Mouse (Mus musculus) central nervous system, embryonic 18 days (tissue): ENCODE data around the gene Zfp759. TPM values are rescaled to one million over a fixed set of nuclear protein-coding genes. Genes with fewer than 3 reads are reported as not detected.

Source experiments
- polyA plus RNA-seq: library from polyadenylated mRNA; depleted of rRNA; stranded (reverse); fragments of >200 nt; gene quantifications from 2 replicates; pipeline ENCODE4 v1.2.3, GENCODE M21; 2012; rRNA removed

The Zfp759 gene
- 3.8 and 4.1 TPM in 2 replicates for polyA plus RNA-seq

GRCm38 (mm10) chr13:67121360-67121759 lies at the start of gene Zfp759:
Zfp759 (plus strand) TSS chr13:67121660.

GRCm38 (mm10) chr13:67097876-67098275 lies 23.6 kb upstream of the Zfp759 start, which contains the start of gene Zfp708:
Zfp708 (minus strand) TSS chr13:67097976.

GRCm38 (mm10) chr13:67108194-67108820 lies 13.2 kb upstream of the Zfp759 start, which contains the start of gene Gm28557:
Gm28557 (minus strand) TSS chr13:67108604.

GRCm38 (mm10) chr13:67116163-67116562 lies 5.3 kb upstream of the Zfp759 start, which contains the start of gene Rslcan18:
Rslcan18 (minus strand) TSS chr13:67116263.

GRCm38 (mm10) chr13:67172991-67173722 lies 51.7 kb downstream of the Zfp759 start, which contains the start of gene Rsl1:
Rsl1 (plus strand) TSS chr13:67173182.

Other genes starting within 250 kb of the Zfp759 start
- gene Gm10767, start 216.7 kb upstream of the Zfp759 start, polyA plus RNA-seq, result 4.0 and 4.1 TPM in 2 replicates
- 3.9 and 4.0 TPM in 2 replicates for gene Zfp712, start 60.5 kb upstream of the Zfp759 start, polyA plus RNA-seq
- gene Zfp708, start 23.7 kb upstream of the Zfp759 start, polyA plus RNA-seq, result 6.9 and 7.1 TPM in 2 replicates
- gene Gm28557, start 13.1 kb upstream of the Zfp759 start, polyA plus RNA-seq, result 1.4 and 1.7 TPM in 2 replicates
- gene Rslcan18, start 5.4 kb upstream of the Zfp759 start, polyA plus RNA-seq, result 0.04 and 0.11 TPM in 2 replicates
- 4.7 and 5.2 TPM in 2 replicates for gene Rsl1, start 51.5 kb downstream of the Zfp759 start, polyA plus RNA-seq
- gene Zfp455, start 72.8 kb downstream of the Zfp759 start, polyA plus RNA-seq, result 2.0 TPM in 2 replicates
- gene Zfp458, start 156.8 kb downstream of the Zfp759 start, polyA plus RNA-seq, result 3.8 and 4.3 TPM in 2 replicates
- gene Zfp457, start 184.8 kb downstream of the Zfp759 start, polyA plus RNA-seq, result 1.9 and 2.0 TPM in 2 replicates
- 2.2 and 2.3 TPM in 2 replicates for gene Zfp595, start 210.9 kb downstream of the Zfp759 start, polyA plus RNA-seq
- not detected in 2 replicates for gene Gm28044, start 238.9 kb downstream of the Zfp759 start, polyA plus RNA-seq
- 0.51 and 0.56 TPM in 2 replicates for gene Zfp953, start 238.9 kb downstream of the Zfp759 start, polyA plus RNA-seq